ENCODE assay signal across 8 mouse cellular contexts in genomic region chr15:97963329-97963988, GRCm38 (mm10). TPM values are rescaled to one million over a fixed set of nuclear protein-coding genes. Genes with fewer than 3 reads are reported as not detected.
DNase-seq lines count a peak whose midpoint lies in the region; ATAC-seq lines count a peak whose summit lies in the region.

No protein-coding gene starts in this region.

- no peaks in the 10 kb centered on the region for H3K27me3 ChIP-seq in heart, embryonic 16.5 days (ENCODE audit: control insufficient read depth, insufficient read depth, low read length)
- no peaks in the 10 kb centered on the region for H3K27me3 ChIP-seq in hindbrain, embryonic 16.5 days (replicated peaks; ENCODE audit: control insufficient read depth, insufficient read depth, low read length)
- H3K27me3 ChIP-seq in midbrain, embryonic 14.5 days (ENCODE audit: control insufficient read depth, insufficient read depth, low read length) = no peaks in the 10 kb centered on the region

- H3K4me2 ChIP-seq in heart, embryonic 16.5 days (ENCODE audit: low read depth, low read length) = peak overlapping the region; percentile 86
- peak overlapping the region; percentile 87 for H3K4me2 ChIP-seq in hindbrain, embryonic 16.5 days (ENCODE audit: low read length)
- peak overlapping the region; percentile 80 for H3K4me2 ChIP-seq in midbrain, embryonic 14.5 days (ENCODE audit: low read length)

- H3K4me3 ChIP-seq in heart, embryonic 16.5 days (ENCODE audit: low read length) = peak overlapping the region; percentile 83
- peak overlapping the region; percentile 76 for H3K4me3 ChIP-seq in hindbrain, embryonic 16.5 days (ENCODE audit: low read length)
- peak overlapping the region; percentile 59 for H3K4me3 ChIP-seq in midbrain, embryonic 14.5 days (replicated peaks; ENCODE audit: low read depth, low read length)

- H3K36me3 ChIP-seq in heart, embryonic 16.5 days (ENCODE audit: control insufficient read depth, insufficient read depth) = no peaks in the 10 kb centered on the region
- H3K36me3 ChIP-seq in hindbrain, embryonic 16.5 days (ENCODE audit: control insufficient read depth, insufficient read depth, low read length) = no peaks in the 10 kb centered on the region
- H3K36me3 ChIP-seq in midbrain, embryonic 14.5 days (ENCODE audit: control insufficient read depth, insufficient read depth, low read length) = no peaks in the 10 kb centered on the region

- no peak for ATAC-seq in heart, embryonic 16.5 days (replicated peaks; ENCODE audit: extremely low read depth, insufficient read depth, low FRiP score)
- no peak for ATAC-seq in hindbrain, embryonic 16.5 days
- ATAC-seq in midbrain, embryonic 14.5 days (ENCODE audit: low FRiP score, low TSS enrichment) = 0 out of 2 replicates have a peak, but pooled peaks have one; percentile 8

- H3K4me1 ChIP-seq in heart, embryonic 16.5 days (ENCODE audit: control insufficient read depth, insufficient read depth, low read length) = peaks cover 4% of the 10 kb centered on the region; the same call in 1 of the 2 replicates
- peaks cover 6% of the 10 kb centered on the region; the same call in 1 of the 2 replicates for H3K4me1 ChIP-seq in hindbrain, embryonic 16.5 days (ENCODE audit: control insufficient read depth, insufficient read depth, low read depth, low read length)
- peaks cover 10% of the 10 kb centered on the region; the same call in 1 of the 2 replicates for H3K4me1 ChIP-seq in midbrain, embryonic 14.5 days (ENCODE audit: control insufficient read depth, insufficient read depth, low read length)

- H3K27ac ChIP-seq in heart, embryonic 16.5 days (ENCODE audit: low read length) = peak overlapping the region; percentile 78
- H3K27ac ChIP-seq in hindbrain, embryonic 16.5 days (ENCODE audit: low read depth, low read length) = no peak overlapping the region
- H3K27ac ChIP-seq in midbrain, embryonic 14.5 days (replicated peaks; ENCODE audit: low read depth, low read length) = peak overlapping the region; percentile 87

- no peak for DNase-seq in heart, postnatal 4 days
- DNase-seq in CD4-positive, CD25-positive, alpha-beta regulatory T cell, adult 2 months (ENCODE audit: low read depth, low spot score) = peak; percentile 54
- DNase-seq in c-Kit-positive CD71-positive TER-119-negative erythroid progenitor cells, embryonic 14.5 days (ENCODE audit: low read depth) = peak; percentile 14
- DNase-seq in midbrain, embryonic 14.5 days = no peak
- no peak for DNase-seq in cerebellum, adult 11-12 months
- no peak for DNase-seq in layer of hippocampus, adult 11-12 months (ENCODE audit: low spot score)

- no peaks in the 10 kb centered on the region for H3K9me3 ChIP-seq in heart, embryonic 16.5 days (replicated peaks; ENCODE audit: control insufficient read depth, low read length)
- H3K9me3 ChIP-seq in hindbrain, embryonic 16.5 days (ENCODE audit: control insufficient read depth, low read length) = no peaks in the 10 kb centered on the region
- no peaks in the 10 kb centered on the region for H3K9me3 ChIP-seq in midbrain, embryonic 14.5 days (ENCODE audit: control insufficient read depth, low read length)

- H3K9ac ChIP-seq in heart, embryonic 16.5 days (ENCODE audit: low read length) = peak overlapping the region; percentile 85
- H3K9ac ChIP-seq in hindbrain, embryonic 16.5 days (ENCODE audit: low read depth, low read length) = peak overlapping the region; percentile 39
- peak overlapping the region; percentile 71; the same call in 1 of the 2 replicates for H3K9ac ChIP-seq in midbrain, embryonic 14.5 days (replicated peaks; ENCODE audit: low read length)

- 10% methylated on average over 13 of the region's 13 CpGs for WGBS in heart, embryonic 16.5 days
- WGBS in hindbrain, embryonic 16.5 days = 10% methylated on average over 13 of the region's 13 CpGs
- WGBS in midbrain, embryonic 14.5 days = 9% methylated on average over 13 of the region's 13 CpGs

RNA-seq across cellular contexts. Expression of gene Tmem106c, which starts 0.5 kb away (rescaled TPM):
- polyA plus RNA-seq in heart, embryonic 16.5 days (2015; fragmentation: Nextera tagmentation; extraction: Ambion mirVana) = 37.7 and 38.0 TPM in 2 replicates
- total RNA-seq in heart, postnatal 4 days (2021) = 10 to 100 TPM; 20.5 to 20.6 TPM
- polyA plus RNA-seq in hindbrain, embryonic 16.5 days (2015; fragmentation: Nextera tagmentation; extraction: Ambion mirVana) = 58.3 and 60.6 TPM in 2 replicates
- 52.3 and 63.6 TPM in 2 replicates for polyA plus RNA-seq in midbrain, embryonic 14.5 days (2014; fragmentation: Nextera tagmentation; extraction: Ambion mirVana)

RNA-seq across cellular contexts. Expression of gene Col2a1, which starts 41.0 kb away (rescaled TPM):
- polyA plus RNA-seq in heart, embryonic 16.5 days (2015; fragmentation: Nextera tagmentation; extraction: Ambion mirVana) = 7.8 and 11.8 TPM in 2 replicates
- total RNA-seq in heart, postnatal 4 days (2021) = 1 to 10 TPM; 1.1 to 1.3 TPM
- polyA plus RNA-seq in hindbrain, embryonic 16.5 days (2015; fragmentation: Nextera tagmentation; extraction: Ambion mirVana) = 11.9 and 43.4 TPM in 2 replicates
- polyA plus RNA-seq in midbrain, embryonic 14.5 days (2014; fragmentation: Nextera tagmentation; extraction: Ambion mirVana) = 39.3 and 45.2 TPM in 2 replicates

RNA-seq across cellular contexts. Expression of gene Vdr, which starts 53.0 kb away (rescaled TPM):
- 1.1 and 1.5 TPM in 2 replicates for polyA plus RNA-seq in heart, embryonic 16.5 days (2015; fragmentation: Nextera tagmentation; extraction: Ambion mirVana)
- 1 to 10 TPM; 2.8 to 3.0 TPM for total RNA-seq in heart, postnatal 4 days (2021)
- 0.17 and 0.26 TPM in 2 replicates for polyA plus RNA-seq in hindbrain, embryonic 16.5 days (2015; fragmentation: Nextera tagmentation; extraction: Ambion mirVana)
- polyA plus RNA-seq in midbrain, embryonic 14.5 days (2014; fragmentation: Nextera tagmentation; extraction: Ambion mirVana) = not detected in 2 replicates

Comparison
In these comparisons a context has a peak if more than half of its experiments do, and no peak if none do; other contexts are left out.
1. DNase-seq: peak in CD4-positive, CD25-positive, alpha-beta regulatory T cell, adult 2 months (single experiment) and c-Kit-positive CD71-positive TER-119-negative erythroid progenitor cells, embryonic 14.5 days (single experiment); none in heart, postnatal 4 days (single experiment), midbrain, embryonic 14.5 days (single experiment), cerebellum, adult 11-12 months (single experiment) and layer of hippocampus, adult 11-12 months (single experiment).
2. Peak in every context shown above with its lines, with median percentiles within 50 percentile points of each other: H3K4me2 ChIP-seq, H3K4me3 ChIP-seq and H3K9ac ChIP-seq.